8 mouse cellular contexts compared by ENCODE assay signal in the genomic region with DNA sequence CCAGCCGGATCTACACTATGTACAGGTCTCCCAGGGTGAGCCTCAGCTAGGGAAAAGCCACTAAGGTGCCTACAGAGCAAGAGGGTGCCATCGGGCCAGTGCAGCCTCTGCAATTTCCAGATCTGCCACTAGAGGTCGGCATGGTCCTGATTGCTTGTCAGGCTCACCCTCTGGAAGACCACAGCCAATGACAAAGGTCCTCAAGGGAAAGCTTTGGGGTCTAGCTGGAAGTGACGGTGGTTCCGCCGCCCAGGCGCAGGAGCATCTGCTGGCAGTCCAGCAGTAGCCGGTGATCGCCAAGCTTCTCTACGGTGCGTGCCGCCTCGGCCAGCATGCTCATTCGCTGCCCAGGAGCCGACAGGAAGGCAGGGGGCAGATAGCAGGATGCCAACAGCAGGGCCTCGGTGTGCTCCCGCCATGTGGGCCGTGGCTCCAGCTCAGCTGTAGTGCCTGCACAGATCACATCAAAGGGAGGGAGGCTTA. TPM values are rescaled to one million over a fixed set of nuclear protein-coding genes. Genes with fewer than 3 reads are reported as not detected.
A peak's percentile ranks its signal among the peaks of the same experiment; 100 is the strongest.
DNase-seq lines count a peak whose midpoint lies in the region; ATAC-seq and TF ChIP-seq lines count a peak whose summit lies in the region.

No protein-coding gene starts in this region.

- H3K9ac ChIP-seq in embryonic facial prominence, embryonic 13.5 days: peak overlapping the region; percentile 36; the same call in 1 of the 2 replicates
- no peak overlapping the region for H3K9ac ChIP-seq in heart, adult 2 months (ENCODE audit: low read depth, low read length)
- H3K9ac ChIP-seq in limb, embryonic 11.5 days (ENCODE audit: low read length): peak overlapping the region; percentile 35; the same call in 1 of the 2 replicates
- peak overlapping the region; percentile 38 for H3K9ac ChIP-seq in midbrain, embryonic 14.5 days (replicated peaks; ENCODE audit: low read length)

- H3K4me1 ChIP-seq in embryonic facial prominence, embryonic 13.5 days: peaks cover 7% of the 10 kb centered on the region; the same call in 1 of the 2 replicates
- peaks cover 3% of the 10 kb centered on the region for H3K4me1 ChIP-seq in heart, adult 2 months (ENCODE audit: control insufficient read depth, insufficient read depth, low read length)
- H3K4me1 ChIP-seq in limb, embryonic 11.5 days (ENCODE audit: control insufficient read depth, insufficient read depth, low read length): peaks cover 7% of the 10 kb centered on the region; the same call in 1 of the 2 replicates
- H3K4me1 ChIP-seq in midbrain, embryonic 14.5 days (ENCODE audit: control insufficient read depth, insufficient read depth, low read length): peaks cover 9% of the 10 kb centered on the region

- peaks cover 4% of the 10 kb centered on the region; the same call in 1 of the 2 replicates for H3K9me3 ChIP-seq in embryonic facial prominence, embryonic 13.5 days
- H3K9me3 ChIP-seq in limb, embryonic 11.5 days (ENCODE audit: control insufficient read depth, low read length): peaks cover 3% of the 10 kb centered on the region; the same call in 1 of the 2 replicates
- H3K9me3 ChIP-seq in midbrain, embryonic 14.5 days (ENCODE audit: control insufficient read depth, low read length): 0 out of 2 replicates have a peak, but pooled peaks cover 3% of the 10 kb centered on the region

- TF ChIP-seq CTCF in heart, adult 2 months (IDR thresholded peaks at IDR 0.05): no peak

- no peak for ATAC-seq in embryonic facial prominence, embryonic 13.5 days (ENCODE audit: insufficient number of reproducible peaks, insufficient read depth, low FRiP score, low TSS enrichment, low read depth)
- ATAC-seq in limb, embryonic 11.5 days (ENCODE audit: insufficient number of reproducible peaks, low FRiP score, low TSS enrichment, low read depth): no peak
- peak; percentile 81 for ATAC-seq in midbrain, embryonic 14.5 days (ENCODE audit: low FRiP score, low TSS enrichment)

- H3K27me3 ChIP-seq in embryonic facial prominence, embryonic 13.5 days: no peaks in the 10 kb centered on the region
- H3K27me3 ChIP-seq in heart, adult 2 months (ENCODE audit: control insufficient read depth, insufficient read depth, low read length): no peaks in the 10 kb centered on the region
- no peaks in the 10 kb centered on the region for H3K27me3 ChIP-seq in limb, embryonic 11.5 days (ENCODE audit: control insufficient read depth, insufficient read depth, low read length)
- no peaks in the 10 kb centered on the region for H3K27me3 ChIP-seq in midbrain, embryonic 14.5 days (ENCODE audit: control insufficient read depth, insufficient read depth, low read length)

- peaks cover 89% of the 10 kb centered on the region for H3K36me3 ChIP-seq in embryonic facial prominence, embryonic 13.5 days
- H3K36me3 ChIP-seq in heart, adult 2 months (ENCODE audit: control insufficient read depth, insufficient read depth, low read length): no peaks in the 10 kb centered on the region
- peaks cover 49% of the 10 kb centered on the region for H3K36me3 ChIP-seq in limb, embryonic 11.5 days (ENCODE audit: control insufficient read depth, insufficient read depth, low read length)
- peaks cover 80% of the 10 kb centered on the region for H3K36me3 ChIP-seq in midbrain, embryonic 14.5 days (ENCODE audit: control insufficient read depth, insufficient read depth, low read length)

- peak overlapping the region; percentile 16; the same call in 1 of the 2 replicates for H3K4me2 ChIP-seq in embryonic facial prominence, embryonic 13.5 days
- no peak overlapping the region for H3K4me2 ChIP-seq in limb, embryonic 11.5 days (ENCODE audit: low read depth, severe bottlenecking)
- H3K4me2 ChIP-seq in midbrain, embryonic 14.5 days (ENCODE audit: low read length): peak overlapping the region; percentile 18

- peak; percentile 81 for DNase-seq in 416B (ENCODE audit: low read depth)
- DNase-seq in adrenal gland, postnatal 36 days: peak; percentile 92 to 93
- peak; percentile 89 to 95 for DNase-seq in heart, adult 2 months
- peak; percentile 95 for DNase-seq in kidney, adult 18-20 months
- DNase-seq in limb, embryonic 11.5 days (ENCODE audit: low spot score): peak; percentile 97
- DNase-seq in midbrain, embryonic 14.5 days: peak; percentile 96
- peak; percentile 80 for DNase-seq in spleen, adult 12 weeks (ENCODE audit: low spot score)

- intact Hi-C loops in heart, adult 2 months (cut with DNase I): loop anchor here (1.0 to 5.0 kb wide), 4 partner anchors 93 to 213 kb away; a partner anchor contains a TSS

- H3K4me3 ChIP-seq in embryonic facial prominence, embryonic 13.5 days: no peak overlapping the region
- H3K4me3 ChIP-seq in heart, adult 2 months: no peak overlapping the region
- H3K4me3 ChIP-seq in limb, embryonic 11.5 days (ENCODE audit: low read depth, low read length): no peak overlapping the region
- no peak overlapping the region for H3K4me3 ChIP-seq in midbrain, embryonic 14.5 days (replicated peaks; ENCODE audit: low read depth, low read length)

- no peaks in the 10 kb centered on the region for H3K79me2 ChIP-seq in heart, adult 2 months (replicated peaks; ENCODE audit: control insufficient read depth, insufficient read depth, low read length)

- 20% methylated on average over 18 of the region's 18 CpGs for WGBS in embryonic facial prominence, embryonic 13.5 days
- 5% methylated on average over 18 of the region's 18 CpGs for WGBS in heart, adult 2 months
- WGBS in limb, embryonic 11.5 days: 11% methylated on average over 18 of the region's 18 CpGs
- WGBS in midbrain, embryonic 14.5 days: 9% methylated on average over 18 of the region's 18 CpGs

- TF ChIP-seq EP300 in heart, adult 2 months (IDR thresholded peaks at IDR 0.05; ENCODE audit: insufficient read depth, low read depth, low read length): peak; percentile 85; the same call in 1 of the 2 replicates

- TF ChIP-seq POLR2A in heart, adult 2 months (IDR thresholded peaks at IDR 0.05; ENCODE audit: insufficient read depth, low read depth, low read length): no peak

- H3K27ac ChIP-seq in embryonic facial prominence, embryonic 13.5 days: peak overlapping the region; percentile 44
- no peak overlapping the region; the same call in 1 of the 2 replicates for H3K27ac ChIP-seq in heart, adult 2 months
- H3K27ac ChIP-seq in limb, embryonic 11.5 days (replicated peaks; ENCODE audit: low read depth, low read length): peak overlapping the region; percentile 52; the same call in 1 of the 2 replicates
- peak overlapping the region; percentile 79 for H3K27ac ChIP-seq in midbrain, embryonic 14.5 days (replicated peaks; ENCODE audit: low read depth, low read length)

RNA-seq across cellular contexts. Expression of a gene that starts 22.6 kb away (rescaled TPM):
- total RNA-seq in adrenal gland, postnatal 36 days (2021): 100 to 1,000 TPM; 160 to 181 TPM
- polyA plus RNA-seq in embryonic facial prominence, embryonic 13.5 days (2015; fragmentation: Nextera tagmentation; extraction: Ambion mirVana): 59.1 and 61.9 TPM in 2 replicates
- 10 to 100 TPM; 25.3 to 35.4 TPM for total RNA-seq in heart, adult 2 months (2021)
- polyA plus RNA-seq in heart, adult 2 months (2012; rRNA removed): 42.6 and 54.0 TPM in 2 replicates
- polyA plus RNA-seq in limb, embryonic 11.5 days (2014; fragmentation: Nextera tagmentation; extraction: Ambion mirVana): 53.2 and 55.3 TPM in 2 replicates
- 34.5 and 35.2 TPM in 2 replicates for polyA plus RNA-seq in midbrain, embryonic 14.5 days (2014; fragmentation: Nextera tagmentation; extraction: Ambion mirVana)
